ENCODE assay signal across 24 mouse cellular contexts in genomic region chr9:43440959-43441510, GRCm38 (mm10).
DNase-seq lines count a peak whose midpoint lies in the region; ATAC-seq and TF ChIP-seq lines count a peak whose summit lies in the region.
"Had no signal": no experiment of that assay in that cellular context is flagged by ENCODE, and none has a peak within 500 bp of the region (broad histone marks: within the 10 kb centered on the region; RNA-seq: fewer than 3 reads in every experiment).

No protein-coding gene starts in this region.

- H3K27me3 ChIP-seq in forebrain, embryonic 13.5 days, result no peaks in the 10 kb centered on the region
- no peaks in the 10 kb centered on the region for H3K27me3 ChIP-seq in forebrain, embryonic 11.5 days (ENCODE audit: control insufficient read depth, insufficient read depth, low read length)

- TF ChIP-seq CTCF in layer of hippocampus, adult 2 months (conservative IDR thresholded peaks at IDR 0.05), result no peak

- H3K4me2 ChIP-seq in forebrain, embryonic 13.5 days, result no peak overlapping the region
- no peak overlapping the region for H3K4me2 ChIP-seq in forebrain, embryonic 11.5 days (ENCODE audit: low read depth, low read length, severe bottlenecking)
- H3K4me2 ChIP-seq: heart, embryonic 15.5 days had no signal

- no peak for DNase-seq in forebrain, embryonic 11.5 days (ENCODE audit: low spot score)
- no peak for DNase-seq in layer of hippocampus, adult 2 months (ENCODE audit: low spot score in 2 of 2)
- DNase-seq in layer of hippocampus, postnatal 25 days (ENCODE audit: extremely low spot score in 1 of 2, low spot score in 1 of 2), result no peak
- peak; percentile 16 to 21 for DNase-seq in right cerebral cortex, adult 2 months (ENCODE audit: low spot score in 2 of 2)
- DNase-seq in right cerebral cortex, postnatal 10 days (ENCODE audit: low spot score in 2 of 2), result no peak
- peak; percentile 4 to 8 for DNase-seq in right cerebral cortex, postnatal 36 days (ENCODE audit: low spot score in 2 of 2)
- DNase-seq in spleen, postnatal 36 days (ENCODE audit: low spot score in 2 of 2), result no peak
- DNase-seq: adrenal gland, adult 8-10 months; cerebellum, adult 9-10 months; gastrocnemius, adult 2 months; heart, postnatal 36 days; kidney, adult 9 months; kidney, postnatal 14 days; layer of hippocampus, postnatal 36 days; thymus, adult 2 months had no signal

- peaks cover 8% of the 10 kb centered on the region for H3K4me1 ChIP-seq in forebrain, embryonic 13.5 days
- H3K4me1 ChIP-seq in forebrain, embryonic 11.5 days (replicated peaks; ENCODE audit: control insufficient read depth, insufficient read depth, low read length), result no peaks in the 10 kb centered on the region
- H3K4me1 ChIP-seq: heart, embryonic 15.5 days; midbrain, embryonic 10.5 days had no signal

- H3K9ac ChIP-seq in forebrain, embryonic 13.5 days, result no peak overlapping the region
- H3K9ac ChIP-seq in forebrain, embryonic 11.5 days (ENCODE audit: low read length), result no peak overlapping the region
- H3K9ac ChIP-seq: heart, embryonic 15.5 days had no signal

- H3K27ac ChIP-seq in forebrain, embryonic 13.5 days, result no peak overlapping the region
- H3K27ac ChIP-seq in forebrain, embryonic 11.5 days (ENCODE audit: low read depth, low read length), result no peak overlapping the region
- peak overlapping the region; percentile 28; the same call in 1 of the 2 replicates for H3K27ac ChIP-seq in layer of hippocampus, adult 2 months
- H3K27ac ChIP-seq: gastrocnemius, adult 2 months; heart, embryonic 15.5 days; hindbrain, postnatal 0 days; midbrain, embryonic 10.5 days; stomach, postnatal 0 days had no signal

- ATAC-seq in forebrain, embryonic 13.5 days, result 0 out of 2 replicates have a peak, but pooled peaks have one; percentile 48
- no peak for ATAC-seq in forebrain, embryonic 11.5 days (replicated peaks; ENCODE audit: low FRiP score)
- ATAC-seq: hindbrain, postnatal 0 days; intestine, embryonic 16.5 days; lung, postnatal 0 days; Patski had no signal

- H3K9me3 ChIP-seq in forebrain, embryonic 13.5 days (replicated peaks), result no peaks in the 10 kb centered on the region
- no peaks in the 10 kb centered on the region for H3K9me3 ChIP-seq in forebrain, embryonic 11.5 days (ENCODE audit: control insufficient read depth, low read length)
- H3K9me3 ChIP-seq: heart, embryonic 15.5 days; midbrain, embryonic 10.5 days had no signal

- WGBS in forebrain, embryonic 13.5 days, result 52% methylated on average over 5 of the region's 5 CpGs
- WGBS in forebrain, embryonic 11.5 days, result 59% methylated on average over 5 of the region's 5 CpGs

- H3K4me3 ChIP-seq in forebrain, embryonic 13.5 days, result no peak overlapping the region
- H3K4me3 ChIP-seq in forebrain, embryonic 11.5 days (ENCODE audit: low read depth, low read length), result no peak overlapping the region
- no peak overlapping the region for H3K4me3 ChIP-seq in layer of hippocampus, adult 2 months
- H3K4me3 ChIP-seq: erythroblast, embryonic 14.5 days; gastrocnemius, adult 2 months; heart, embryonic 15.5 days; midbrain, embryonic 10.5 days had no signal

- no peaks in the 10 kb centered on the region for H3K36me3 ChIP-seq in forebrain, embryonic 13.5 days (ENCODE audit: poor library complexity, severe bottlenecking)
- no peaks in the 10 kb centered on the region for H3K36me3 ChIP-seq in forebrain, embryonic 11.5 days (ENCODE audit: control insufficient read depth, insufficient read depth, low read length)
- H3K36me3 ChIP-seq: heart, embryonic 15.5 days; midbrain, embryonic 10.5 days had no signal

Comparison
In these comparisons a context has a peak if more than half of its experiments do, and no peak if none do; other contexts are left out.
1. DNase-seq: peak in right cerebral cortex, adult 2 months (2 of 2) and right cerebral cortex, postnatal 36 days (2 of 2); none in forebrain, embryonic 11.5 days (single experiment), layer of hippocampus, adult 2 months (0 of 2), layer of hippocampus, postnatal 25 days (0 of 2), right cerebral cortex, postnatal 10 days (0 of 2) and spleen, postnatal 36 days (0 of 2).